Mouse (Mus musculus) cerebellum, postnatal 36 days (tissue): ENCODE measurements at regions not wholly inside any gene's neighbourhood (a gene's known extent, or its start where the extent isn't known, plus 50 kb on each side); places are given as distances from the start of the nearest gene placed in this dataset.

Experiments used
- DNase-seq, 2 experiments: peaks; one replicate each; pipeline ENCODE4 v3.0.0; 2021 to 2022; ENCODE audit warnings: mixed read lengths in 2 of 2

GRCm38 (mm10) chr5:112110306-112110969 lies 141.9 kb downstream of the Cryba4 start:
- DNase-seq: no peak

- DNase-seq: no peak
These were observed 131.6 kb downstream of the Cryba4 start for GRCm38 (mm10) chr5:112120766-112121165.

GRCm38 (mm10) chr5:112121554-112121953 lies 130.8 kb downstream of the Cryba4 start:
- peak in 1 of 2 experiments; percentile 8 for DNase-seq

- DNase-seq: no peak
These were observed 129.7 kb downstream of the Cryba4 start for GRCm38 (mm10) chr5:112122581-112122980.

- no peak for DNase-seq
These were observed 125.1 kb downstream of the Cryba4 start for GRCm38 (mm10) chr5:112127171-112127570.

GRCm38 (mm10) chr5:112132746-112133145 lies 119.6 kb downstream of the Cryba4 start:
- DNase-seq: peak in 1 of 2 experiments; percentile 13

- DNase-seq: peak; percentile 7 to 14
These were observed 118.4 kb downstream of the Cryba4 start for GRCm38 (mm10) chr5:112133688-112134573.

- no peak for DNase-seq
These were observed 115.7 kb downstream of the Cryba4 start for GRCm38 (mm10) chr5:112136646-112137045.

- DNase-seq: no peak
These were observed 114.1 kb downstream of the Cryba4 start for GRCm38 (mm10) chr5:112138246-112138645.

GRCm38 (mm10) chr5:112142731-112143130 lies 109.6 kb downstream of the Cryba4 start:
- DNase-seq: no peak

- DNase-seq: no peak
These were observed 108.2 kb downstream of the Cryba4 start for GRCm38 (mm10) chr5:112143993-112144621.

GRCm38 (mm10) chr5:112153675-112154085 lies 98.6 kb downstream of the Cryba4 start:
- peak; percentile 84 for DNase-seq

GRCm38 (mm10) chr5:112154650-112155049 lies 97.7 kb downstream of the Cryba4 start:
- DNase-seq: no peak

- DNase-seq: no peak
These were observed 97.3 kb downstream of the Cryba4 start for GRCm38 (mm10) chr5:112155051-112155450.

- no peak for DNase-seq
These were observed 96.3 kb downstream of the Cryba4 start for GRCm38 (mm10) chr5:112156005-112156404.

GRCm38 (mm10) chr5:112166410-112167175 lies 85.7 kb downstream of the Cryba4 start:
- DNase-seq: no peak

GRCm38 (mm10) chr5:112167790-112168189 lies 84.5 kb downstream of the Cryba4 start:
- no peak for DNase-seq

- DNase-seq: no peak
These were observed 81.0 kb downstream of the Cryba4 start for GRCm38 (mm10) chr5:112171325-112171724.

GRCm38 (mm10) chr5:112179213-112180057 lies 72.9 kb downstream of the Cryba4 start:
- peak; percentile 14 to 17 for DNase-seq

- DNase-seq: peak in 1 of 2 experiments; percentile 14
These were observed 69.5 kb downstream of the Cryba4 start for GRCm38 (mm10) chr5:112182775-112183174.

- no peak for DNase-seq
These were observed 56.7 kb downstream of the Cryba4 start for GRCm38 (mm10) chr5:112195667-112196066.
